Mouse (Mus musculus): Measurements from ENCODE around the gene Gm13030.
A peak's percentile ranks its signal among the peaks of the same experiment; 100 is the strongest.
"Not testable (repeated sequence)": the region's sequence is repeated elsewhere in the genome, so short reads cannot be mapped to it uniquely, and the experiment has no call there.

Gene Gm13030

DNA sequence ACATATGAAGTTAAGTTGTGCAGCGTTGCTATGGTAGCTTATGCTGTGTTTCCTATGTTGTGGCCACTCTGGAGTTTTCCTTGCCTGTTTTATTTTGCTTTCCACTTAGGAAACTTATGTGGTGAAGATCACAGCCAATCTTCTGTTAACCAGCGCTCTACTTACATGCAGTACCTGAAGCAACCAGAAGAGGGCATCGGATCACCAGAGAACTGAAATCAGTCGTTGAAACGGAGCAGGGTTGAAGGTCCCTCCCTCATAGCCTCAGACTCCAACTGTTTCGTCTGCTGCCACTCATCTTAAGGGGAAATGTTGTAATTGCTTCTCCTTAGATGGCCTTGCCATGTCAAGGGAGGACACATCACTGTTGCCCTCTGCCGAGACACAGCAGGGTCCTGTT is 7.4 kb downstream of the Gm13030 start:
- peak; percentile 62 to 74 for DNase-seq (ENCODE audit: low read depth in 2 of 2, low spot score in 2 of 2)

DNA sequence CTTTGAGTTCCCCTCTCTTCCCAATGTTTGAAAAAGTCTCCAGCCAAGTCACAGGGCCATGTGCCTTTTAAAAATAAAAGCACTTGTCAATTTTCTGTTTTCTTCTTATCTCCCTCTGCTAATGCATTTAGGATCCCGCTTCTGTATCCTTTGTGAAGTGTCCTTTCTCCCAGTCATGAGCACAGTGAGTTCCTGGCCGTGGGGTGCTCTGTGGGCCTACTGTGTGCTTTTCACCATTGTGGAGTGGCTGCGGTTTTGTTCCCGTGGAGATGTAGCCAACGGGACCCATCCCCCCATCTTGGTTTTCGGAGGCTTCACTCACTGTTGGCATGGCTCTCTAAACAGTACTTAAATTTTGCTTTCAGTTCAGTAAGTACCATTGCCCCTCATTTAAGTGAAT is 7.8 kb downstream of the Gm13030 start:
- no peak for DNase-seq (ENCODE audit: low read depth in 2 of 2, low spot score in 2 of 2)

DNA sequence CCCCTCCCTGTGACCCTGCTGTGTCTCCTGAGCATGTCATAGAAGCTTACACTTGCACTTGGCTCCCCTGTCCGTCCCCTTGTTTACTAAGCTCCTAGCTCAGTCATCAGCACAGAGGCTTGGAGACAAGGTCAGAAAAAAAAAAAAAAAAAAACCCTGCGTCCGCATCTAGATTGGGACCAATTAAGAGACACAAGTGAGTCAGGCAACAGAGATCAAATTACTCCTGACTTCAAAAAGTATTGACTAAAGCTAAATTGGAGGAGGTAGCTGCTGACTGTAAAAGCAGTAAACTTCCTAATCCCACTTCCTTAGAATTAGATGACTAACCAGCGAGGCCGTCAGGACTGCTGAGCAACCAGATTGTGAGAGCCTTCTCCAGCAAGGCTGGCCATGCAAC is 8.7 kb downstream of the Gm13030 start:
- no peak for DNase-seq (ENCODE audit: low read depth in 2 of 2, low spot score in 2 of 2)

DNA sequence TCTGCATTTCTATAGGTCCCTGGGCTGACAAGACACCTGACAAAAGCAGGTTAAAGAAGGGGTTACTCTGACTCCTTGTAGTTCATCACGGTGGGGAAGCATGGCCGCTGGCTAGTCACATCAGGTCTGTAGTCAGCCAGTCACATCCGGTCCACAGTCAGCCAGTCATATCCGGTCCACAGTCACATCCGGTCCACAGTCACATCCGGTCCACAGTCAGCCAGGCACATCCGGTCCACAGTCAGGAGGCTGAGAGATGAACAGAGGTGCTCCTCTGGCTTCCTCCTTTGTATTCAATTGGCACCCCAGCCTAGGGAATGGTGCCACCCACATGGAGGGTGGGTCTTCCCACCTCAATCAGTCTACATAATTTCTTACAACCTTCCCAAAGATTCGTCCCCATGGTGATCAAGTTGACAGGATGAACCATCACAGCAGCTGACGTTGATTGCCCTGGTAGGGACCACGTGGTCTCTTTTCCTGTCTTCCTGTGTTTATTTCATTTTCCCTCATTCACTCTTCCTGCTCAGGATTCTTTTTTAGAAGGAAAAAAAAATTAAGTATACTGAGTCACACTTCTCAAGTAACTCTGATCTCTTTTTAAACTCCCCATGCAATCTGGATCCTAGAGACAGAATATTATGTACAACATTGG is 10.3 kb downstream of the Gm13030 start, which contains the start of gene Pla2g5:
Gene Pla2g5 (minus strand): TSS at position 139 of the 655 bp plus-strand sequence.
- no peak for DNase-seq (ENCODE audit: low read depth in 2 of 2, low spot score in 2 of 2)

DNA sequence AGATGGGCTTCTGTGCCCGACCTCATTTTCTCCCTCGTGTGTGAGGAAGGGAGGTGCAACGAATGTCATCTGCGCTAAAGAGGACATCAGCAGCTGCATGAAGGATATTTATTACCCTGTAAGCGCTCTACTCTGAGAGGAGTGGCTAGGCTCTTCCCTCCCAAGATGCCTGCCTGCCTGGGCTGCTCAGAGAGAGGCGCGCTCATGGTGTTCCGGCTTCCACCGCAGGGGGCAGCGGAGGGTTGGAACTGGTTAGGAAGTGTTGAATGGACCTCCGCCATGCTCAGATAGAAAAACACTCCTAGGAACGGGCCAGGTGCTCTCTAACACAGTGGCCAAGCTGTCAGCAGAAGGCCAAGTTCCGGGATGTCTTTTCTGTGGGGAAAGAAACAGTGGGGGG is 14.0 kb downstream of the Gm13030 start:
- DNase-seq (ENCODE audit: low read depth in 2 of 2, low spot score in 2 of 2), result peak in 1 of 2 experiments; percentile 25

DNA sequence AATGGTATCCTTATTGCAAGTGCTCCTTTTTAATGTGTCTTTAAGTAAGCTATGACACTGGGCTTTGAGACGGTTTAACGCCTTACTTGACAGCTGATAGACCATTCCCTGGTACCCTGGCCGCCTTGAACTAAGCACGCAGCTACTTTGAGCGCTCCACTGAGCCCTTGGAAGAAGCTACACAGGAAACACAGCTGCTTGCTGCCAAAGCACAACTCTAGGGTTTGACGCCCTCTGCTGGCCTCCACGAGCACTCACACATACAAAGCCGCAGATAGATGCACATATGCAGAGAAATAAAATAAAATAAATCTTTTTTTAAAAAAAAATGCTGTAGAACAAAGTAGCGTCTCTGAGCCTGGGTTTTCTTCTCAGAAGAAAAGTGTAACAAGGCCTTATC is 14.5 kb downstream of the Gm13030 start:
- no peak for DNase-seq (ENCODE audit: low read depth in 2 of 2, low spot score in 2 of 2)

DNA sequence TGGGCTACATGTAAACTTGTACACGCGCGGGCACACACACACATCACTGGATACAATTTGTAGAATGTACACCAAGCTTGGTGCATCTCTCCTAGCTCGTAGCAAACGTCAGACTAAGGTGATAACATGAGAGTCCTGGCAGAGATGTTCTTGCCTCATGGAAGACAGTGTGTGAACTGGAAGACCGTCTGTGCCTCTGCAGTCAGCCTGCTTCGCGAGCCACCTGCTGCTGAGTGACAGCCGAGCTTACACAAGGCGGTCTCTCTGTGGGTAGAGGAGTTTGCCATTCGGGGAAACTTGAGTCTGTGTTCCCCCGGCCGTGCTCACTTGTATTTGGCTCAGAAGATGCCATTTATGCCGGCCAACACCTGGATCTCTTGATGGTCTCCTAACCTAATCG is 15.3 kb downstream of the Gm13030 start:
- DNase-seq (ENCODE audit: low read depth in 2 of 2, low spot score in 2 of 2), result no peak

DNA sequence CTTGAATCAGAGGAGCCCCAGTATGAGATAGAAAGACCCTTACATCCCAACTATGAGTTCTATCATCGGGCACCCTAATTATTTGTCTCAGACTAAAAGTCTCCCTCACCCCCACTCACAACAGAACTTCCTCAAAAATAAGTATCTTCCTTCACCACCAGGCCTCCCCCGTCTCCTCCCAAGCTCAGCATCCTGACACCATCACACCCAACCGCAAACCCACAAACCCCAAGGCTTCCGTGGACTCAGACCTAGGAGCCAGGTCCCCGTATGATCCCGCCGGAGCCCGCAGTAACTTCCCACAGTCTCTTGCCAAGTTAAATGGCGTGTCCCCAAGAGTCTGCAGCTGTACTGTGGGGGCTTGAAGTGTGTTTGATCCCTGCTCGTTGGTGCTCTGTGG is 16.2 kb downstream of the Gm13030 start:
- no peak for DNase-seq (ENCODE audit: low read depth in 2 of 2, low spot score in 2 of 2)

DNA sequence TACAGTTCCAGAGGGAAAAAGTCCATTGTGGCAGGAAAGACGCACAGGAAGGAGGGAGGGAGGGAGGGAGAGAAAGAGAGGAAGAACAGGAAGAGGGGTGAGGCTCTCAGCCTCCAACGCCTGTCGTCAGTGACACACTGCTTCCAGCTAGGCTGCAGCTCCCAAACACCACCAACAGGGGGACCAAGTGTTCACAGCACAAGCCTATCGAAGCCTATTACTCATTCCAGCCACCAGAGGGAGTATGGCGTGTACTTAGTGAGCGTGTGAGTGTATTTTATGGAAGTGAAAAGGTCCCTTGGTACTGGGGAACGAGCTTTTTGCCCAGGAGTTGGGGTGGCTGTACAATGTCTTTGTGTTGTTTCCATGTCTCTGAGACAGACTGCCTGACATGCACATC is 17.3 kb downstream of the Gm13030 start:
- DNase-seq (ENCODE audit: low read depth in 2 of 2, low spot score in 2 of 2), result peak; percentile 21 to 27

DNA sequence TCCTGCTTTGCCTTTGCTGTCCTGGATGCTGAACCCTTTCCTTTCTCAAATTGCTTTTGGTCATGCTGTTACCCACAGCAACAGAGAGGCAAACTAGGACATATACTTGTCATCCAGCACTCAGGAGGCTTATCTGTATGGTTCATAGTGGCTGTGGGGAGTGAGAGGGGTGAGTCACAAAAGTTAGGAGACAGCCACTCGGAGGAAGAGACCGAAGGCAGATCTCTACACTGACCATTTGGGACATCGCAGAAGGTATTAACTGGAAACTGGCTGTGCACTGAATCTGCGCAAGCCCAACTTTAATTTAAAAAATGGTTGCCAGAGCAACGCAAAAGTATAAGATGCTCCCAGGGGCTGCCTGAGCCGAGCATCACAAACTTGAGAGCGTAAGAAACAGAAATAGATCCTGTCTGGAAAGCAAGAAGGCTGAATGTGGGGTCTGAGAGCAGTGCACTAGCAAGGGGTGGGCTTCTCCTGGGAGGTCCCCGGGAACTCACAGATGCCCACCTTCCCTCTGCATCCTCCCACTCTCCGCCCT is 18.6 kb downstream of the Gm13030 start:
- DNase-seq (ENCODE audit: low read depth in 2 of 2, low spot score in 2 of 2), result no peak

DNA sequence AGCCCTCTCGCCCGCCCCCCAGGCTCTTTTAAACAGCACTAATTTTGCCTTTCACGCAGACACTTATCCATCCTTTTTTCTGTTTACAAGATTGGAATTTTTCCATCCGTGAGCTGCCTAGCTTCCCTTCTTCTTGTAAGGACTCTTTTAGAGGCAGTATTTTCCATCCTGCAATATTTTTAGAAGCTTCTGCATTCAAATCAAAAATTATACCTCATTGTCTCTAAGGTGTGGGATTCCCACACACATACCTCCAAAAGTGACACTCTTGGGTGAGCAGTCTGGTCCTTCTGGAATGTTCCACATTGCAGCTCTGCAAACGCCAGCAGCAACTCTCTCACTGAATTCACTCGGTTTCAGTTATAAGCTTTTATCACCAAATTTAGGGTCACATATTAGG is 20.8 kb downstream of the Gm13030 start:
- no peak for DNase-seq (ENCODE audit: low read depth in 2 of 2, low spot score in 2 of 2)

DNA sequence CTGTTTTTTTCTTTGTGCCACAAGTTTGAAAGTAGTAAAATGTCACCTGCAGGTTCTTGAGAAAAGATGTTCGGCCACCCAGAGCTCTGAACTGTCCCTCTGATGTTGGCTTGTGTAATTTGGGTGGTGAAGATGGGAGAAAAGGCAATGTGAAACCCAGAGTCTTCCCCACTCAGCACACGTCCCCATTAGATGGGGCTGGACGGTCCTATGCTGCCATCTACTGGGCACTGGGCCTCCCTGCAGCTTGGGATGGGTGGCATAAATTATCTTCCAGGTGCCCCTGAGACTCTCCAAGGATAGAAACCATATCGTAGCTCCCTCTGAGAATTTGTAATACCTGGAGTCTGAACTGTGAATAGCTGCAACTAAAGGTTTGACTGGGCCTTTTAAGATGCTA is 22.3 kb downstream of the Gm13030 start:
- DNase-seq (ENCODE audit: low read depth in 2 of 2, low spot score in 2 of 2), result peak; percentile 46 to 60

DNA sequence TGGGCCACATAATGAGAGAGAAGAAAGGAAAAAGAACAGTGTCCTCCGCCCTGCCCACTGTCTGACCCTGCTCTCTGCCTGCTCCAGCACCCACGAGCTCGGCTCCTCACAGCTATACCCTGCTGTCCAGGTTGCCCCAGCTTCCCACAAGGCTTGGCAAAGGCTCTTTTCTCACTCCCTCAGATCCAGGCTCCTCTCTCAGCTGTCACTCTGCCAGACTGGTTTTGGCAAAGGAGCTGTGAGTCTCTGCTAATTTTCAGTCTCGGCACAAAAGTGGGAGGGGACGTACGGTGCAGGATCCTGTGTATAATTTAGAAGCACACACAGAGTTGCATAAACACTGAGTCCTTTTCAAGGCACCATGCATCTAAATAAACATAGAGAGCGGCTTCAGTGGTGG is 32.4 kb downstream of the Gm13030 start:
- DNase-seq (ENCODE audit: low read depth in 2 of 2, low spot score in 2 of 2), result no peak

DNA sequence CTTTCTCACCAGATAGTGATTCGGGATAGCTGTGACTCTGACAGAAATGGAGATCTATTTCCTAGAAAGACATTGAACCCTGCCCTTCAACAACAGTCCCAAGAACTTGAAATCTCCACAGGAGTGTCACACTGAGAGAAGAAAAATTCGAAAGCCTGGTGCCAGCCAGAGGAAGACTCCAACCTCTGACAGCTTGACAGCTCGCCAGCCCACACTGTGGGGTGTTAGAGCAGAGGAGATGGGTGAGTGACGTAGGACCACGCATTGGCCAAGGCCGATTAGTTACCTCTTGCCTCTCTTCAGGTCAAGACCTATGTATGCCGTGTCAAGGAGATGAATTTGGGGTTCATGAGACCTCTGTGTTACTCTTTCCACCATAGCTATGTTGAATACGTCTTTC is 33.0 kb downstream of the Gm13030 start:
- DNase-seq (ENCODE audit: low read depth in 2 of 2, low spot score in 2 of 2), result no peak

DNA sequence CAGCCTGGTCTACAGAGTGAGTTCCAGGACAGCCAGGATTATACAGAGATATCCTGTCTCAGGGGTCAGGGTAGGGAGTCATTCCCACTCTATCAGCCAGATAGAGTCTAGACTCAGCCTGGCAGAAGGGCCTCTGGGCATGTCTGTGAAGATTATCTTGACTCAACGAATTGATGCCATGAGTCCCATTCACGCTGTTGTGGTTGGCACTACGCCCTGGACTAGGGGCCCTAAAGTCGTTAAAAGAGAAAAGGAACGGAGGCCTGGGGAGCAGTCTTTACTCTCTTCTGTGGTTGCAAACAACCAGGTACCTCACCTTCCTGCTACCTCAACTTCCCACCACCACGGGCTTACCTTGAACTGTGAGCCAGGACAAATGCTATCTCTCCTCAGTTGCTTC is 34.0 kb downstream of the Gm13030 start:
- DNase-seq (ENCODE audit: low read depth in 2 of 2, low spot score in 2 of 2), result no peak

DNA sequence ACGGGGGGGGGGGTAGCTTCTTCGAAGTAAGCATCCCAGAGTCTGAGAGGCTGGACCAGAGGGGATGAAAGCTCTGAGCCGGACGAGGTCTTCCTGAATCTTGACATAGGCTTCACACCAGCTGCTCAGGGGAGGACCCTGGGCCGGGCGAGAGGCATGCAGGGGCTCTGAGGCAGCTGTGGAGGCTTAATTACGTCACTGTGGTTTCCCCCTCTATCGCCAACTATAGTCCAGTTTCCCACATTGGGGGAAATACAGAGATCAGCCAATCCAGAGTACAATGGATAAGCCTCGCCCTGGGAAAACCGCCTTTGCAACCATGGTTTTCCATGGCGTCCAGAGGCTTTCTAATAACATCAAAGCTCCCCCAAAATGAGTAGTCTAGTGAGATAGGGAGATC is 46.6 kb downstream of the Gm13030 start:
- DNase-seq (ENCODE audit: low read depth in 2 of 2, low spot score in 2 of 2), result no peak

DNA sequence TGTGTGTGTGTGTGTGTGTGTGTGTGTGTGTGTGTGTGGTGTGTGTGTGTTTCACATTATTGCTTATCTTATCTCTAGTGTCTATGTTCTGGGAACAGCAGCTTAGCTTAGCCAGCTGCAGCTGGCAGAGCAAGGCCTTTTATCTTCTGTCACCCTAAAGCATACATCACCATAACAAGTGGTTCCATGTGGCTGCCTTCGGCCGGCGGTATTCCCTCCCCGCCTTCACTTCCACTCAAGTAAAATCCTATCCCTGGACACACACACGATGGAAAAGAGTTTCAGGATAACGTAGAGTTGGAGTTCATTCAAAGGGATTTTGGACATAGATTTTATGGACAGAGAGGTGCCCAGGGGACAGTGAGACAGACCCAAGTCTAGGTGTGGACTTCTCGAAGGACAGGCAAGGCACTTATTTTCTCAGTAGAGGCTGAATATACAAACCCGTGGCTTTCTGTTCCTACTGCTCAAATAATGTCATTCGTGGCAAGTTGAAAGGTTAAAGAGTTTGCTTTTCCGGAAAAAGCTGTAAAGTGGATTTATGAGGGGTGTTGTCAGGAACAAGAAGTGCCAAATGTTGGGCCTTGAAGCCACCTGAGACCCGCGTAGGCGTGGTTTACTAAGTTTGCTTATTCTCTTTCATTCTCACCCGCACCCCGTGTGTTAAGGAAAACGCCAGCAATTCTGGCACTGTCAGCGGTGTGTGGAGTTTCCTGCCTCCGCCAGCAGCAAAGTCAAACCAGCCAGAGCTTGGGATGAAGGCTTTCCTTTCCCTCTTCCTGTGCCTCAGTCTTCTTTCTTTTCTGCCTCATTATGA is 47.8 kb downstream of the Gm13030 start:
- no peak for DNase-seq (ENCODE audit: low read depth in 2 of 2, low spot score in 2 of 2)

DNA sequence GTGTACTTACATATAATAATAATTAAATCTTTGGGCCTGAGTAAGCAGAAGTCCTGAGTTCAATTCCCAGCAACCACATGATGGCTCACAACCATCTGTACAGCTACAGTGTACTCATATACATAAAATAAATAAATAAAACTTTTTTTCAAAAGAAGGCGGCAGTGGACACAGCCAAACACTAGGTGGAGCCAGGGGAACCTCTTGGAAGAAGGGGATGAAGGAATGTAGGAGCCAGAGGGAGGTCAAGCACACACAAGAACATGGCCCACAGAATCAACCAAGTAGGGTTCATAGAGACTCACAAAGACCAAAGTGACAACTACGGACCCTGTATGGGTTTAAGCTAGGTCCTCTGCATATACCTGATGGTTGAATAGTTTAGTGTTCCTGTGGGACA is 49.1 kb downstream of the Gm13030 start:
- DNase-seq (ENCODE audit: low read depth in 2 of 2, low spot score in 2 of 2), result no peak

DNA sequence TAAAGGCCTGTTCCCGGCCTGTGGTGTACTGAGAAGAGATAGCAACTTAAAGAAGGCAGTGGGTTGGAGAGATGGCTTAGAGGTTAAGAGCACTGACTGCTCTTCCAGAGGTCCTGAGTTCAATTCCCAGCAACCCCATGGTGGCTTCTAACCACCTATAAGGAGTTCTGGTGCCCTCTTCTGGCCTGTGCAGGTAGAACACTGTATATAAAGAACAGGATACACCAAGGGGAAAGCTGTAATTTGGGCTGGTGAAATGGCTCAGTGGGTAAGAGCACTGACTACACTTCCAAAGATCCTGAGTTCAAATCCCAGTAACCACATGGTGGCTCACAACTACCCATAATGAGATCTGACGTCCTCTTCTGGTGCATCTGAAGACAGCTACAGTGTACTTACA is 49.6 kb downstream of the Gm13030 start:
- DNase-seq (ENCODE audit: low read depth in 2 of 2, low spot score in 2 of 2), result not testable (repeated sequence)

DNA sequence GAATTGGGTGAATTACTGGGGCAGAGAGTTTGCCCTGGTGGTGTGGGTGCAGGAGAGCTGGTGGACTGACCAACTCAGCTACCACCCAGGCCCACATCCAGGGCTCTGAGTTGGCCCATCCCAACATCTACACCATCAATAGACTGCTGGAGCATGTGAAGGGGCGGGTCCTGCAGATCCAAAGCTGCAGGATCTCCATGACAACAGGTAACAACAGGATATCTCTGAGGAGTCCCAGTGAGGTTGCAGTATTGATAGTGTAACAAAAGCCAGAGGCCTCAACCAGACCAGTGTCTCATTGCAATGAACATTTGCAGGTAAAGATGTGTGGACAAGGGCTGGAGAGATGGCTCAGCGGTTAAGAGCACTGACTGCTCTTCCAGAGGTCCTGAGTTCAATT is 52.7 kb downstream of the Gm13030 start:
- no peak for DNase-seq (ENCODE audit: low read depth in 2 of 2, low spot score in 2 of 2)

Data from CD8-positive naive resting alpha-beta T cell, adult 2 months (primary cell).